Mouse (Mus musculus): ENCODE results near the gene Acap1.

DNA sequence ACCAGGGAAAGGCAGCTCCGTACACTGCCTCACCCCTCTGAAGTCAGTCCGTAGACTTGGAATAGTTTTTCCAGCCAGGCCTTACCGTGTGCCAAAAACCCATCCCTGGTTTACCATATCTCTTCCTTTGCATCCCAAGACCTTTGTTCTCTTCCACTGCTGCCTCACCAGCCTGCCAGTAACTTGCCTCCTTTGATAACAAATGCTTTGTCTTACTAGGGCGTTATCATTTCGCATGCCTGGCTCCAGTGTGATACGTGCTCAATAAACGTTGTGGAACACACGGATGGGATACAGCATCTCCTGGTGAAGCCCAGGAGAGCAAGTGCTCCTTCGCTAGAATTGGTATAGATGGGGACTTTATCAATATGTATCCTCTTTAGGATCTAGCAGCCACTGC lies 28.0 kb downstream of the Acap1 start:
- TF ChIP-seq FLI1 (IDR thresholded peaks at IDR 0.05; ENCODE audit: low read length), result no peak
- no peak for TF ChIP-seq GATA1 (IDR thresholded peaks at IDR 0.05; ENCODE audit: borderline replicate concordance, low read length)
